Mouse (Mus musculus): ENCODE results near the gene Zfp710. TPM values are rescaled to one million over a fixed set of nuclear protein-coding genes. Genes with fewer than 3 reads are reported as not detected.
"Not testable (repeated sequence)": the region's sequence is repeated elsewhere in the genome, so short reads cannot be mapped to it uniquely, and the experiment has no call there.

Gene Zfp710
- total RNA-seq, 2 experiments from 2014 or later, result 18.4 to 20.2 TPM

- DNase-seq (ENCODE audit: low spot score in 2 of 2); intact Hi-C loops (cut with DNase I): not testable (repeated sequence)
Measured at GRCm38 (mm10) chr7:80050382-80050781, 25.8 kb downstream of the Zfp710 start.

GRCm38 (mm10) chr7:80051835-80052234 is 27.2 kb downstream of the Zfp710 start:
- intact Hi-C loops (cut with DNase I), result no loop called here
- DNase-seq (ENCODE audit: low spot score in 2 of 2), result no peak

- intact Hi-C loops (cut with DNase I), result no loop called here
- no peak for DNase-seq (ENCODE audit: low spot score in 2 of 2)
Measured at GRCm38 (mm10) chr7:80052261-80052660, 27.6 kb downstream of the Zfp710 start.

GRCm38 (mm10) chr7:80053147-80053546 is 28.5 kb downstream of the Zfp710 start:
- intact Hi-C loops (cut with DNase I), result no loop called here
- no peak for DNase-seq (ENCODE audit: low spot score in 2 of 2)

- intact Hi-C loops (cut with DNase I), result no loop called here
- DNase-seq (ENCODE audit: low spot score in 2 of 2), result no peak
Measured at GRCm38 (mm10) chr7:80055781-80056180, 31.2 kb downstream of the Zfp710 start.

- intact Hi-C loops (cut with DNase I), result no loop called here
- no peak for DNase-seq (ENCODE audit: low spot score in 2 of 2)
Measured at GRCm38 (mm10) chr7:80057002-80057691, 32.5 kb downstream of the Zfp710 start.

GRCm38 (mm10) chr7:80057781-80058180 is 33.2 kb downstream of the Zfp710 start:
- no peak for DNase-seq (ENCODE audit: low spot score in 2 of 2)
- intact Hi-C loops (cut with DNase I), result no loop called here

GRCm38 (mm10) chr7:80058405-80059063 is 33.9 kb downstream of the Zfp710 start:
- intact Hi-C loops (cut with DNase I), result no loop called here

GRCm38 (mm10) chr7:80059064-80059838 is 34.6 kb downstream of the Zfp710 start:
- intact Hi-C loops (cut with DNase I), result no loop called here
- DNase-seq (ENCODE audit: low spot score in 2 of 2), result no peak

More at GRCm38 (mm10) chr7:80058405-80059063, 33.9 kb downstream of the Zfp710 start:
- DNase-seq (ENCODE audit: low spot score in 2 of 2), result no peak

- no peak for DNase-seq (ENCODE audit: low spot score in 2 of 2)
- intact Hi-C loops (cut with DNase I), result no loop called here
Measured at GRCm38 (mm10) chr7:80060012-80060778, 35.6 kb downstream of the Zfp710 start.

- intact Hi-C loops (cut with DNase I), result no loop called here
- no peak for DNase-seq (ENCODE audit: low spot score in 2 of 2)
Measured at GRCm38 (mm10) chr7:80062083-80062826, 37.6 kb downstream of the Zfp710 start.

- DNase-seq (ENCODE audit: low spot score in 2 of 2), result no peak
- intact Hi-C loops (cut with DNase I), result no loop called here
Measured at GRCm38 (mm10) chr7:80063244-80063643, 38.6 kb downstream of the Zfp710 start.

- intact Hi-C loops (cut with DNase I), result no loop called here
- no peak for DNase-seq (ENCODE audit: low spot score in 2 of 2)
Measured at GRCm38 (mm10) chr7:80063902-80064736, 39.5 kb downstream of the Zfp710 start.

GRCm38 (mm10) chr7:80065250-80065649 is 40.6 kb downstream of the Zfp710 start:
- intact Hi-C loops (cut with DNase I), result no loop called here
- DNase-seq (ENCODE audit: low spot score in 2 of 2), result no peak

- intact Hi-C loops (cut with DNase I), result no loop called here
- DNase-seq (ENCODE audit: low spot score in 2 of 2), result no peak
Measured at GRCm38 (mm10) chr7:80066675-80067455, 42.3 kb downstream of the Zfp710 start.

GRCm38 (mm10) chr7:80068341-80068740 is 43.7 kb downstream of the Zfp710 start:
- intact Hi-C loops (cut with DNase I), result no loop called here
- DNase-seq (ENCODE audit: low spot score in 2 of 2), result no peak

GRCm38 (mm10) chr7:80069615-80070327 is 45.2 kb downstream of the Zfp710 start:
- DNase-seq (ENCODE audit: low spot score in 2 of 2), result peak; percentile 46 to 57
- intact Hi-C loops (cut with DNase I), result no loop called here
